Mouse (Mus musculus): ENCODE results near the gene Pcsk4.

Pcsk4 gene

GRCm38 (mm10) chr10:80323261-80324119 lies 5.8 kb downstream of the Pcsk4 start:
- DNase-seq (ENCODE audit: low spot score in 2 of 2) = no peak

GRCm38 (mm10) chr10:80322811-80323211 lies 6.5 kb downstream of the Pcsk4 start:
- DNase-seq (ENCODE audit: low spot score in 2 of 2) = no peak

GRCm38 (mm10) chr10:80321670-80322581 lies 7.4 kb downstream of the Pcsk4 start:
- DNase-seq (ENCODE audit: low spot score in 2 of 2) = no peak

GRCm38 (mm10) chr10:80321014-80321669 lies 8.2 kb downstream of the Pcsk4 start:
- DNase-seq (ENCODE audit: low spot score in 2 of 2) = no peak

- DNase-seq (ENCODE audit: low spot score in 2 of 2) = peak; percentile 91 to 92
These were observed 8.9 kb downstream of the Pcsk4 start, which contains the start of gene 2310011J03Rik for GRCm38 (mm10) chr10:80320340-80320760. Gene 2310011J03Rik, minus strand, starts transcription at chr10:80320537.

- DNase-seq (ENCODE audit: low spot score in 2 of 2) = no peak
These were observed 12.3 kb downstream of the Pcsk4 start for GRCm38 (mm10) chr10:80317011-80317410.

GRCm38 (mm10) chr10:80316359-80316781 lies 12.9 kb downstream of the Pcsk4 start:
- no peak for DNase-seq (ENCODE audit: low spot score in 2 of 2)

GRCm38 (mm10) chr10:80315315-80315714 lies 14.0 kb downstream of the Pcsk4 start:
- no peak for DNase-seq (ENCODE audit: low spot score in 2 of 2)

- no peak for DNase-seq (ENCODE audit: low spot score in 2 of 2)
These were observed 14.8 kb downstream of the Pcsk4 start for GRCm38 (mm10) chr10:80314494-80315001.

GRCm38 (mm10) chr10:80313627-80314201 lies 15.6 kb downstream of the Pcsk4 start:
- DNase-seq (ENCODE audit: low spot score in 2 of 2) = no peak

- peak in 1 of 2 experiments; percentile 18 for DNase-seq (ENCODE audit: low spot score in 2 of 2)
These were observed 16.5 kb downstream of the Pcsk4 start for GRCm38 (mm10) chr10:80312586-80313504.

- peak in 1 of 2 experiments; percentile 5 for DNase-seq (ENCODE audit: low spot score in 2 of 2)
These were observed 17.7 kb downstream of the Pcsk4 start for GRCm38 (mm10) chr10:80311560-80311959.

GRCm38 (mm10) chr10:80304862-80305261 lies 24.4 kb downstream of the Pcsk4 start:
- DNase-seq (ENCODE audit: low spot score in 2 of 2) = no peak

GRCm38 (mm10) chr10:80304458-80304857 lies 24.8 kb downstream of the Pcsk4 start:
- DNase-seq (ENCODE audit: low spot score in 2 of 2) = no peak

- peak in 1 of 2 experiments; percentile 68 for DNase-seq (ENCODE audit: low spot score in 2 of 2)
These were observed 26.8 kb downstream of the Pcsk4 start for GRCm38 (mm10) chr10:80302471-80302881.

GRCm38 (mm10) chr10:80302082-80302355 lies 27.3 kb downstream of the Pcsk4 start:
- no peak for DNase-seq (ENCODE audit: low spot score in 2 of 2)

GRCm38 (mm10) chr10:80301256-80302081 lies 27.8 kb downstream of the Pcsk4 start:
- no peak for DNase-seq (ENCODE audit: low spot score in 2 of 2)

- DNase-seq (ENCODE audit: low spot score in 2 of 2) = no peak
These were observed 28.6 kb downstream of the Pcsk4 start for GRCm38 (mm10) chr10:80300672-80301181.

- no peak for DNase-seq (ENCODE audit: low spot score in 2 of 2)
These were observed 29.5 kb downstream of the Pcsk4 start for GRCm38 (mm10) chr10:80299824-80300223.
